Mouse (Mus musculus) heart, embryonic 11.5 days (tissue): ENCODE data around the gene Saxo2. TPM values are rescaled to one million over a fixed set of nuclear protein-coding genes. Genes with fewer than 3 reads are reported as not detected.

ENCODE experiments used
- ATAC-seq: fragments of 200-750 bp; cut with Nextera tagmentation; replicated peaks from 2 replicates; pipeline ENCODE4 v1.8.0; 2017; ENCODE audit warnings: moderate library complexity; ENCODE audit not compliant: insufficient number of reproducible peaks, low FRiP score, low TSS enrichment
- H3K27ac ChIP-seq: fragments of 300-500 bp; sonication (generic); 2 replicates; pipeline ENCODE4 v1.5.1; 2014; ENCODE audit warnings: mild to moderate bottlenecking, low read depth, low read length
- H3K27me3 ChIP-seq: fragments of 300-500 bp; sonication (generic); 2 replicates; pipeline ENCODE4 v1.6.1; 2014; ENCODE audit warnings: mild to moderate bottlenecking, low read length, mixed read lengths; ENCODE audit not compliant: control insufficient read depth, insufficient read depth
- H3K36me3 ChIP-seq: fragments of 300-500 bp; sonication (generic); 2 replicates; pipeline ENCODE4 v1.6.1; 2014; ENCODE audit warnings: mild to moderate bottlenecking, low read length, moderate library complexity, mixed read lengths; ENCODE audit not compliant: control insufficient read depth, insufficient read depth
- H3K4me1 ChIP-seq: fragments of 300-500 bp; sonication (generic); 2 replicates; pipeline ENCODE4 v1.6.1; 2014; ENCODE audit warnings: low read length; ENCODE audit not compliant: control insufficient read depth, insufficient read depth
- H3K4me2 ChIP-seq: fragments of 300-500 bp; sonication (generic); 2 replicates; pipeline ENCODE4 v1.6.1; 2014; ENCODE audit warnings: mild to moderate bottlenecking, moderate library complexity
- H3K4me3 ChIP-seq: fragments of 300-500 bp; sonication (generic); 2 replicates; pipeline ENCODE4 v1.5.1; 2014; ENCODE audit warnings: low read depth, low read length
- H3K9ac ChIP-seq: fragments of 300-500 bp; sonication (generic); 2 replicates; pipeline ENCODE4 v1.6.1; 2014; ENCODE audit warnings: mild to moderate bottlenecking, low read depth, low read length, moderate library complexity
- H3K9me3 ChIP-seq: fragments of 300-500 bp; sonication (generic); replicated peaks from 2 replicates; pipeline ENCODE4 v1.6.1; 2016; ENCODE audit warnings: low read length; ENCODE audit not compliant: control insufficient read depth
- WGBS: fragments of 180-500 bp; shearing (Covaris S2); extraction: QIAGEN DNeasy Blood & Tissue Kit; methylation state at CpG from one replicate; pipeline ENCODE4 v1.1.7; 2014; ENCODE audit not compliant: insufficient replicate concordance; 5-methylcytosine and 5-hydroxymethylcytosine counted together
- polyA plus RNA-seq: library from polyadenylated mRNA; unstranded; fragments of >200 nt; fragmentation: Nextera tagmentation; extraction: Ambion mirVana; gene quantifications from 2 replicates; pipeline ENCODE4 v1.2.1, GENCODE M21; 2014

The Saxo2 gene
- 5.6 and 6.0 TPM in 2 replicates for polyA plus RNA-seq

DNA sequence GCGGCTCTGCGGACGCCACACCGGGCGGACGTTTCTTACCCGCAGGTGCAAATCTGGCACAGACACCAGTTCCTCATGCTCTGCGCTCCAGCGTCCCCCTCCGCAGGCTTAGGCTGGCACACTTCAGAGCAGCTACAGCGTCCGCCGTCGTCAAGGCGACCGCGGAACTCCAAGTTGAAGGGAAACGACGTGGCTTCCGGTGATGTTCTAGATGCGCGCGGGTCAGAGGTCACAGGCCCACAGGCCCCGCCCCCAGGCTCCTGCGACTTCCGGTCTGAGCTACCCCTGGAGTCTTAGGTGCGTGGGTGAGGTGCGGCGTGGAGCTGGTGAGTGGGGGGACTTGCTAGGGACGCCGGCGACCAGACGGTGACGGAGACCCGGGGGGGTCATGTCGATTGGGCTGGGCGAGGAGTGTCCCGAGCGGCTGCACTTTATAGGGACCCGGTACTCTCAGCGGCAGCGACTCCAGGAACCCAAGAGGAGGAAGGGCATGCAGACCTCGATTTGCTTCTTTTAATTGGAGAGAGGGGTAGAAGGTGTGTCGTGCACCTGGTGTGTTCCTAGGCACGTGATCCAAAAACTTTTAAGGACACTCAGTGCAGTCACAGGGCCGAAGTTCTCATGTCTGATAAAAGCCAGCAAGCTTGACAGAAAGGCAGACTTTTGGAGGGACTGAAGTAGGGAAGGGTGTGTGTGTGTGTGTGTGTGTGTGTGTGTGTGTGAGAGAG is at the start of gene Saxo2, which contains the start of gene Efl1:
Gene Saxo2, minus strand, starts transcription at position 176 of the 728 bp plus-strand sequence.
Gene Efl1, plus strand, starts transcription at position 262 of the 728 bp plus-strand sequence.
- whole genome bisulfite sequencing: under 1% methylated on average over 46 of the region's 46 CpGs
- peaks cover 2% of the 10 kb centered on the region; the same call in 1 of the 2 replicates for H3K36me3 ChIP-seq
- no peaks in the 10 kb centered on the region for H3K4me1 ChIP-seq
- H3K4me2 ChIP-seq: peak within 1 kb of the TSS; percentile 67
- H3K27me3 ChIP-seq: no peaks in the 10 kb centered on the region
- ATAC-seq: peak; percentile 90
- peak within 1 kb of the TSS; percentile 80 for H3K9ac ChIP-seq
- 0 out of 2 replicates have a peak within 1 kb of the TSS, but pooled peaks have one; percentile 12 for H3K27ac ChIP-seq
- H3K9me3 ChIP-seq: no peaks in the 10 kb centered on the region
- H3K4me3 ChIP-seq: peak within 1 kb of the TSS; percentile 80

DNA sequence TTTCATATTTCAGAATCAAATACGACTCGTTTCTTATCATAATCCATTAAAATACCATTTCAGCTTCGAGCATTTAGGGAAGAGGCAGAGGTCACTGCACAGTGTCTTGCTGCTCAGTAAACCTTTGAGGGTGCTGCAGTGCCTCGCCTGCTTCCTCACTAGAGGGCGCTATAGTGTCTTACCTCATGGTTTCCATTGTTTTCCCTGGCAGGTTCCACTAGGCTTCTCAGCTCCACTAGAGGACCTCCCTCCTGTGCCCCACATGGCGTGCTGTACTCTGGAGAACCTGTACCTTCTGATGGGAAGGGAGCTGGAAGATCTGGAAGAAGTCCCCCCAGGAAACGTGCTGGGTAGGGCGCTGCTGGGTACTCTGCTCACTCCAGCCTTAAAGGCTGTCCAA is 49.3 kb upstream of the Saxo2 start:
- Histone ChIP-seq H3K4me3 (no peak overlapping the region), H3K27me3 (no peaks in the 10 kb centered on the region), H3K9me3 (no peaks in the 10 kb centered on the region), H3K36me3 (peaks cover 14% of the 10 kb centered on the region), H3K4me2 (no peak overlapping the region), H3K4me1 (no peaks in the 10 kb centered on the region), H3K27ac (no peak overlapping the region), H3K9ac (no peak overlapping the region)
- no peak for ATAC-seq
- 75% methylated on average over 8 of the region's 8 CpGs for WGBS

DNA sequence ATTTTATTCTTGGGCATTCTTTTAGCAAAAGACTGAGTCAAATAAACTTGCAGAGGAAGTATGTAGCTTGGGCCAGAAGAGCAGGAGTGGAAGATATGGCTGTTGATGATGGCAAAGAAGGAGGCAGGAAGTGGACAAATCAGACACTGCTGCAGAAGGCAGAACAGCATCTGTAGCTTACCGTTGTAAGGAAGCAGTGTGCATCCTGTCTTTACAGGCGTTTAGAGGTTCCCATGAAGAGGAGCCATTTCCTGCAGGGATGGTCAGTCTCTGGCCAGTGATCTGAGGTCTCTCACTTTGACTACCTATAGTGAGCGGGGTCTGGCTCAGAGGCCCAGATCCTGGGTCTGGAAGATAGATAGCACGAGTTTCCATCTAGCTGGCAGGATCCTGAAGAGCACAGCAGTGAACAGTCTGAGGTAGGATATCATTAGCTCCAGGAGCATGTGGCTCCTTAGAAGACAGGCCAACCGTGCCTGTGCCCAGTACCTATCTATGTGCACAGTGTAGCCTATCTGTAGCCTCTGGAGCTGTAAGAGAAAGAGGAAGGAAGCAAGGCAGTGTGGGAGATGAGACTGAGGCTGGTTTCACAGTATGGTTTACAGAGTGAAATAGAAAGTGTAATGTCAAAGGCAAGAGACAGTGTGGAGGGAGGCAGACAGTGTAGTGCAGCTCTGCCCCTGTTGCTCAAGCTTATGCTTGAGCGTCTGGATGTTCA is 42.9 kb upstream of the Saxo2 start:
- Histone ChIP-seq H3K27me3 (no peaks in the 10 kb centered on the region), H3K4me2 (no peak overlapping the region), H3K27ac (no peak overlapping the region), H3K4me1 (no peaks in the 10 kb centered on the region), H3K9ac (no peak overlapping the region), H3K36me3 (peaks cover 11% of the 10 kb centered on the region), H3K9me3 (no peaks in the 10 kb centered on the region), H3K4me3 (no peak overlapping the region)
- 62% methylated on average over 6 of the region's 6 CpGs for WGBS
- ATAC-seq: no peak

DNA sequence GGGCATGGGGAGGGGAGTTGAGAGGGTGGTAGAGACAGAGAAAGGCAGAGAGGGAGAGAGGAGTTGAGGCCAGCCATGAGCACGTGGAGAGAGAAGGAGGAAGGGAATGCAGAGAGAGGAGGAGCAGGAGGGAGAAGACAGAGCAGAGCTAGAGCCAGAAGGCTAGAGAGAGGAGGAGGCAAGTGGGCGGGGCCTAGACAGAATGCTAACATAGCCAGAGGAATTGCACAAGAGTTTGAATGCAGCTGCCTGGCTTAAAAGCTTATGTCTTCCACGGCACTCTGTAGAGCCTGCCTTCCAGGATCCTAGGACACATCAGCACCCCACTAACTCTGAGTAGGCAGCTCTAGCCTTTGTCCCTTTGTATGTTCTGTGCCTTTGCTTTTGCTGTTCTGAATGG is 40.4 kb upstream of the Saxo2 start:
- H3K36me3 ChIP-seq: peaks cover 8% of the 10 kb centered on the region
- ATAC-seq: no peak
- no peak overlapping the region for H3K4me3 ChIP-seq
- WGBS: 54% methylated on average over 3 of the region's 3 CpGs
- H3K4me2 ChIP-seq: no peak overlapping the region
- no peaks in the 10 kb centered on the region for H3K4me1 ChIP-seq
- H3K9ac ChIP-seq: no peak overlapping the region
- H3K9me3 ChIP-seq: no peaks in the 10 kb centered on the region
- H3K27me3 ChIP-seq: no peaks in the 10 kb centered on the region
- H3K27ac ChIP-seq: no peak overlapping the region

DNA sequence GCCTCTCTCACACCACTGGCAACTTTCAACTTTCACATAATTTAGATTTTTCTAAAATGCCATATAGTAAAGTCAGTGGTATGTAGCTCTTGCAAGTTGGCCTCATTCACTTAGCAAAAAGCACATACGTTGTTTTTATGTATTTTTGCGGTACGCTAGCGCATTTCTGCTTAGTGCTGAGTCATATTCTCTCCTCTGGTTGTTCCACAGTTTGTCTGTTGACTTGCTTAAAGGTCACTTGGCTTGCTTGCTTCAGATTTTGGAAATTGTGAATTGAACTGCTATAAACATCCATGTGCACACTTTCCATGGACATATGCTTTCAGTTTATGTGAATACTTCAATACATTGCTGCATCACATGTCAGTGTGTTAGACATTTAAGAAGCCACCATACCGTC is 31.6 kb upstream of the Saxo2 start:
- H3K27ac ChIP-seq: no peak overlapping the region
- no peaks in the 10 kb centered on the region for H3K9me3 ChIP-seq
- no peak overlapping the region for H3K4me3 ChIP-seq
- 93% methylated on average over 5 of the region's 5 CpGs for WGBS
- no peak overlapping the region for H3K9ac ChIP-seq
- no peaks in the 10 kb centered on the region for H3K4me1 ChIP-seq
- no peak for ATAC-seq
- H3K27me3 ChIP-seq: no peaks in the 10 kb centered on the region
- H3K36me3 ChIP-seq: no peaks in the 10 kb centered on the region
- H3K4me2 ChIP-seq: no peak overlapping the region

DNA sequence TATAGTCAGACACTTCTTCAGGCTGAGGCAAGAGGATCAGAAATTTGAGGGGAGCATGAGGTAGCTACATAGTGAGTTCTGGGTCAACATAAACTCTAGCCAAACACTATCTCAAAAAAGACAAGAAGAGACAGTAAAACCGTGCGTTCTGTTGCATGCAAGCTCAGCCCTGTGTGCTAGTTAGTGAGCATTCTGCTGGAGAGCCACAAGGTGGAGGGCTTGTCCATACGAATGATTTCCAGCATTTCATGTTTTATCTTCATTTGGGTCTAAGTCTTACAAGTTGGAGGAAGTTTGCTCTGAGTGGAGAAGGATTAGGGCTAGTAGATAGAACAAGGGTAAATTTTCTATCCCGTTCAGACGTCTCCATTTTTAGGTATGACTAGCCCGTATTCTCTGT is 28.5 kb upstream of the Saxo2 start:
- WGBS: 87% methylated on average over 6 of the region's 6 CpGs
- no peak for ATAC-seq
- no peak overlapping the region for H3K4me3 ChIP-seq

DNA sequence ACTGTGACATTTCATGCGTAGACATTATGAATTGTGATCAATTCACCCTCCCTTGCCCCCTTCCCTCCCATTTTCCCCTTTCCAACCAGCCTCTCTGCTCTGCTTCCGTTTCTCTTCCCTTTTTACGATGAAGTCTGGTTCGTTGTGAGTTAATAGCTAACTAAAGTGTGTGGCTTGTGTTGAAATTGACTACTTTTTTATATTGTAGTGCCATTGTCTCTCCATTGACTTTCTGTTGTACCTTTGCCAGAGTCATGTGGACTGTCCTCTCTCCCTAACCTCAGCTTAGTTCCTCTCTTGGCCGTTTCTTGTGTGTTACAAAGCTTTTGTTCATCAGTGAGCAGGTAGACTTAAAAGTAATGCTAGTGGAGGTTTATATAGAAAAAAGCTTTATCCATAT is 27.7 kb upstream of the Saxo2 start:
- Histone ChIP-seq H3K9me3 (no peaks in the 10 kb centered on the region), H3K27me3 (no peaks in the 10 kb centered on the region), H3K4me1 (no peaks in the 10 kb centered on the region), H3K4me2 (no peak overlapping the region), H3K9ac (no peak overlapping the region), H3K36me3 (no peaks in the 10 kb centered on the region), H3K4me3 (no peak overlapping the region), H3K27ac (no peak overlapping the region)
- 86% methylated on average over 5 of the region's 5 CpGs for WGBS
- ATAC-seq: no peak

More for the DNA sequence above, 28.5 kb upstream of the Saxo2 start:
- Histone ChIP-seq H3K27ac (no peak overlapping the region), H3K9me3 (no peaks in the 10 kb centered on the region), H3K4me2 (no peak overlapping the region), H3K27me3 (no peaks in the 10 kb centered on the region), H3K36me3 (no peaks in the 10 kb centered on the region), H3K4me1 (no peaks in the 10 kb centered on the region), H3K9ac (no peak overlapping the region)

DNA sequence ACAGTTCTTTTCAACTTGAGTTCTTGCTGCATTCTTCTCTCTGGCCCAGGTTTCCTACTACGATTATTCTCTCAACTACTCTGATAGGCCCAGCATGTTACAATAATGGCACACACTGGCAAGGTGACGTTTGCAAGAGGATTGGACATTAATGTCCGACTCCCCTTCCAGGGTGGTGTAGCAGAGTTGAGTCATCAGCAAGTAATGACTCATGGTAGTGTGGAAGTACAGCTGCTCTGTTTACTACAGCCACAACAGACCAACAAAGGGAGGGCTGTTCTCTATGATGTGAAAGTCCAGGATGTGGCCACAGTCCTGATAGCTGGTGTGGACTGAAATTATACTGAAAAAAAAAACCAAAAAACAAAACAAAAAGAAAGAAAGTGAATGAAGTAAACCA is 16.3 kb upstream of the Saxo2 start:
- Histone ChIP-seq H3K4me3 (no peak overlapping the region), H3K4me2 (no peak overlapping the region), H3K36me3 (peaks cover 9% of the 10 kb centered on the region), H3K27ac (no peak overlapping the region), H3K4me1 (no peaks in the 10 kb centered on the region), H3K27me3 (no peaks in the 10 kb centered on the region), H3K9ac (no peak overlapping the region), H3K9me3 (no peaks in the 10 kb centered on the region)
- WGBS: 81% methylated on average over 3 of the region's 3 CpGs
- ATAC-seq: no peak
